Mouse (Mus musculus) right cerebral cortex, postnatal 4 days (tissue): ENCODE results near the gene Hoxb3.

Experiments used
- DNase-seq: peaks from one replicate; pipeline ENCODE4 v3.0.0-alpha.2; 2022

Hoxb3 gene

DNA sequence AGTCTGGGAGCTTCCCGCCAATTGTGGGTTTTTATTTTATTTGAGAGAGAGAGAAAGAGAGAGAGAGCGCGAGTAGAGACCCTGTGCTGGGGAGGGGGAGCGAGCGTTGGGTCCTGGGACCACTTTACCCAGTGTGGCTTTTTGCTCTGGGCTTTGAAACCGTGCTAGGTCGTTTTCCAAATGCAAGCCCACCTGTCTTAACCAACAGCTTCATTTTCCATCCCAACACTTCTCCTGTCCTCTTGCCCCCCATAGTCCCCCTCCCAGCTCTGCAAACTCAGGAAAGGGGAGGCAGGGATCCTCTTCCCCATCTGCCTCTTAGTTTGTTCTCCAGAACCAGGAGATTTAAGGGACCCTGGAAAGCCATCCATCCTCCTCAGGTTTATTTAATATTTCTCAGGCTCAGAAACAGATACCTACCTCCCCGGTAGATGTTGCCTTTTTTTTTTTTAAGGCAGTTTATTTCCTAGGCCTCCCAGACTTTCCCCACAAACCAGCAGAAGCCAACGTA is 31.7 kb downstream of the Hoxb3 start:
- DNase-seq = no peak

DNA sequence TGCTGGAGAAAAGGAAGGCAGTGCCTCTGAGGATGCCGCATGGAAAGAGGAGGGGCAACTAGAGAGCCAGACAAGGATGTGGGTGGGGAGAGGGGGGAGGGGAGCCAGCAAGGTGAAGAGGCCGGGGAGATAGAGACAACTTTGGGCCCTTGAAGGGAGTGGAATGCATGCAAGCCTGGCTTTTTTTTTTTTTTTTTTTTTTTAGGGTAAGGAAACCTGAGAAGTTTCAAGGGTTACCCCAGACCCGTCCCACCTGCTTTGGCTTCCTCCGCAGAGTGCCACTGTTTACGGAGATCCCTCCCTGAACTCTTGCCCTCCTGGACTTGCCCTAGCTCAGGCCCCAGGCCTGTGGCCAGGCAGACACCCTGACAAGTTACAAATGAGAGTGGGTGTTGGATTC is 40.7 kb downstream of the Hoxb3 start:
- no peak for DNase-seq

DNA sequence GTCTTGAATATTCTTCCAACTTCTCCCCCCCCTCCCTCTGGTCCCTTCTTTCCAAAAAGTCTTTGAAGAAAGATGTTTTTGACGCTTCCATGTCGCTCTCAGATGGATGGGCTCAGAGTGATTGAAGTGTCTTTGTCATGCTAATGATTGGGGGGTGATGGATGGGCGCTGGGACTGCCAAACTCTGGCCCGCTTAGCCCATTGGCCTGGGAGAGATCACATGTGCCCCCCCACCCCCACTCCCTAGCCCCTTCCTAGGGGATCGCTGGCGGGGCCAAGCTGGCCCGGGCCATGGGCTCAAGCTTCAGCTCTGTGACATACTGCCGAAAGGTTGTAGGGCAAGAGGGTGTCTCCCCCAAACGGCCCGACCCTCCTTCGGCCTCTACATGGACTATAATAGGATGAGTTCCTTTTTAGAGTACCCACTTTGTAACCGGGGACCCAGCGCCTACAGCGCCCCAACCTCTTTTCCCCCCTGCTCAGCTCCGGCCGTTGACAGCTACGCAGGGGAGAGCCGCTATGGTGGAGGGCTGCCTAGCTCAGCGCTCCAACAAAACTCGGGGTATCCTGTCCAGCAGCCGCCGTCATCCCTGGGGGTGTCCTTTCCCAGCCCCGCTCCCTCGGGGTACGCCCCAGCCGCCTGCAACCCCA is 42.4 kb downstream of the Hoxb3 start, which contains the start of gene Hoxb1:
Gene Hoxb1, plus strand, starts transcription at position 312 of the 651 bp plus-strand sequence.
- no peak for DNase-seq

DNA sequence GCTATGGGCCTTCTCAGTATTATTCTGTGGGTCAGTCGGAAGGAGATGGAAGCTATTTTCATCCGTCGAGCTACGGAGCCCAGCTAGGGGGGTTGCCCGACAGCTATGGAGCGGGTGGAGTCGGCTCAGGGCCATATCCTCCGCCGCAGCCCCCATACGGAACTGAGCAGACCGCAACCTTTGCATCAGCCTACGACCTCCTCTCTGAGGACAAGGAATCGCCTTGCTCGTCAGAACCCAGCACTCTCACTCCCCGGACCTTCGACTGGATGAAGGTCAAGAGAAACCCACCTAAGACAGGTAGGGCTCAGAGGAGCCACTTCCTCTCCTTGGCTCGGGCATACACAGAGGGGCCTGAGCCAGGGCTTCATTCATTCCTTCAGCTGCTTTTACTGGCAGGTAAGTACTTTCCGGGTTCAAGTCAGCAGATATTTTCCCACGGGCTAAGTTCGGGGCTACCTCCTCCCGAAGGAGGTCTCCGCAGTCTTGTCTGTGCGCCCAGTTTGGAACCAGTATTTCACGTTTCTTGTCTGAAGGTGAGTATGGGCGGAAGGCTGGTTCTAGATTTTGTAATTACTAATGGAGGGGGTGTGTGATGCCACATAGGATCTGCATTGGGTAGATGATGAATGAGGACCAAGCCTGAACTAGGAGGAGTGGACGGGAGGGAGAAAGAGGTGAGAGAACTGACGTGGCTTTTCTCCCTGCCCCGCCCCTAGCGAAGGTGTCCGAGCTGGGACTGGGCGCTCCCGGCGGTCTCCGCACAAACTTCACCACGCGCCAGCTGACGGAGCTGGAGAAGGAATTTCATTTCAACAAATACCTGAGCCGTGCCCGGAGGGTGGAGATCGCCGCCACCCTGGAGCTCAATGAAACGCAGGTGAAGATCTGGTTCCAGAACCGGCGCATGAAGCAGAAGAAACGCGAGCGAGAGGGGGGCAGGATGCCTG is 43.2 kb downstream of the Hoxb3 start:
- DNase-seq = no peak

DNA sequence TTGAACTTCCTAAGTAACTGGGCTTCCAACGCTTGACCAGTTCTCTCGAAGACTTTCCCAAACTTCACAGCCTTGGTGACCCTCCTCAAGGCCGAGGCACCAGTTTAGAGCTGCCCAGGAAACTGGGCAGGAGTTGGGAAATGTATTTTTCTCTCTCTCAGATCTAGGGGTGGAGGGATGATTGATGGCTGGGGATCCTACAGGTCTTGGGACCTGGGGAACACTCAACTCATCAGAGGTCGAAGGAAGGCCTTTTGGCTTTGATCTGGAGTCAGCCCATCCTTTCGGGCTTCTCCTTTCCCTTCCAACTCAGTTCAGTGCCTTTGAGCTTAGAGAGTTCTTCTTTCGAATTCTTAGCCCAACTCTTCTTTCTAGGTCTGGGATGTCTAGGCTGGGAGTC is 44.0 kb downstream of the Hoxb3 start:
- no peak for DNase-seq

DNA sequence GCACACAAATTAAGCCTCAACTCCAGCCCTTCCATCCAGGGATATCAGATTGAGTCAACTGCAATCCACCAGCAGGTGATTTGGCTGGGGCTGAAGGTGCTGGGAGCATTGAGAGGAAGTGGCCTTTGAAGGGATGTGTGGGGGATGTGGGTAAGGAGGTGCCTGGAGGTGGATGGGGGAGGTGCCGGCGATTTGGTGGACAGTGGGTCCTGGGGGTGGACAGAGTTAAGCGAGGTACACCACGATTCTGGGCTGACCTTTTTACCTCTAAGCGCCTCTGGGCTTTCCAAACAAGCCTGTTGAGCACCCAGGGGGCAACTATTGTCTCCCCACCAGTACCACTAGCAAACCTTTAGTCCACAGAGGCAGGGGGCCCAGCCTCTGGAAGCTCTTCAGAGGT is 45.6 kb downstream of the Hoxb3 start:
- no peak for DNase-seq

DNA sequence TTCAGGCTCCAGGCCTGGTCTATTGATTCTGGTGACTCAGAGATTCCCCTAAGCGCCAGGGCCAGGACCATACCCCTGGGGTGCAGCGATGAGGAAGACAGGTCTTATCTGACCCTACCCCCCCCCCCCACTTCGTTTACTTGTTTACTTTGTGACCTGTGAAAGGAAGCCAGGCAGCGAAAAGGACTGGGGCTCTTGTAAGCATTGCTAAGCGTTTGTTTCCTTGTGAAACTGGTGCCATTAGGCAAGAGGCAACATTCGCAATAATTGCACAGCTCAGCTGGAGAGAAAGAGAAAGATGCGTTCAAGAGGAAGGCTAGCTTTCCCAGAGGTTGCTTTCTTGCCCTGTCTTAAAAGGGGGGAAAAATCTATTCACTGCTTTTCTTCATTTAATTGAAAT is 46.0 kb downstream of the Hoxb3 start:
- no peak for DNase-seq

DNA sequence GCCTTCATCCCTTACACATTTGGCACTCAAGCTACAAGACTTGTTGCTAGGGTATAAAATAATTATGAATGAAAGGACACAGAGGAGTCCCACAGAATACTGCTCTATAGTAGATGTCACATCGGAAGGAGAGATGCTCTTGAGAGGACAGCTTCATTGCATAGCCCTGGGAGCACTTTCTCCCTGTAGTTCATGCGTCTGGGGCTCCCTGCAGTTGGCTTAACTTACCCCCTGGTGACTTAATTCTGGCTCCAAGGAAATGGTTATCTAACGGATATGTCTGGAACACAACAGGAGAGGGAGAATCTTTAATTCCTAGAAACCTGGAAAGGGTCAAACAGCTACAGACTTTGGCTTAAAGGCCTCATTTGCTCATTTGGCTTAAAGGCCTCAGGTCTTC is 48.6 kb downstream of the Hoxb3 start:
- no peak for DNase-seq

DNA sequence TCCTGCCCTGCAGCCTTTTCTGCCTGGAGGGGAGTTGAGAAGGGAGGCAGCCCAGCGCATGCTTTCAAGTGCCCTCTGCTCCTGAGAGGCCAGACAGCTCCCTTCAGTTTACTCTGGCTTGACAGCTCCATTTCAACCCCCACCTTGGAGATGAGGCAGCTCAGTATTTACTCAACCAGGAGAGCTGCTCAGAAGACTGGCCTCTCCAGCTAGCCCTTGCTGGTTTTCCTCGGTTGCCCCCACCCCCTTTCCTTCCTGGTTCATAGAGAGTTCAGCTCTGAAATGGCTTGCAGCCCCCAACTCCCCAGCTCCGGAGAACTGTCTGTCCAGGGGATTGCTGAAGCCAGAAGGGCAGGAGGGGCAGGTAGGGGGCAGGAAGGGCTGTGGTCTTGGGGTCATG is 49.4 kb downstream of the Hoxb3 start:
- DNase-seq = no peak

DNA sequence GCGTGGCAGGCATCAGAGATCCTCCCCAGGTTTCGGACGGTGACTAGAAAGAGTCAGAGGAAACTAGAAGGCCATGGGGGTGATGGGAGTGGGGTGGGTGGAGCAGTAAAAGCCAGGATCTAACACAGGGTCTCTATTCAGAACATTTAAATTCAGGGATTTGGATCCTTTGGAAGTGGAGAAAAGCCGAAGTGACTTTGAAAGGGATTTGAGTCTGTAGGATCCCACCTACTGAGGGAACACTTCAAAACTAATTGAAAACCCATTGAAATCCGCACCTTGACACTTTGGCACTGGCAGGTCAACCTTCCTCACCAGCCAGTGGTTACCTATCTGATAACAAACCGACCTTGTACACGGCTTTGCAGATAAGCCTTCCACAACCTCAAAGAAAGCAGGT is 51.7 kb downstream of the Hoxb3 start:
- DNase-seq = no peak

DNA sequence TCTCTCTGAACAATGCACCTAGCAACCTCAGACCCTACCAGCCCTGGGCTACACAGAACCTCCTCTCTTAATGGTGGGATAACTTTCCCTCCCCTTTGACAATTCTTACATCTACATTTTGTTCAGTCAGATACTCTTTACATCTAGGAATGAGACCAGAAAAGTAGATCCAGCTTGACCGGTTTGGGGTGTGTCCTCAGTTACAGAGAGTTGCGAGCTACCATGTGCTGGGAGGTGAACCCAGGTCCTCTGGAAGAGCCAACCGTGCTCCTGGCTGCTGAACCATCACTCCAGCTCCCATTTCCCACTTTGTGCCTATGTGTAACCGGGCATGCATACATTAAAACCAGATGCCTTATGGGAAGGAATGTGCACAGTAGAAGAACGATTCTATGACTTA is 60.3 kb downstream of the Hoxb3 start:
- no peak for DNase-seq

DNA sequence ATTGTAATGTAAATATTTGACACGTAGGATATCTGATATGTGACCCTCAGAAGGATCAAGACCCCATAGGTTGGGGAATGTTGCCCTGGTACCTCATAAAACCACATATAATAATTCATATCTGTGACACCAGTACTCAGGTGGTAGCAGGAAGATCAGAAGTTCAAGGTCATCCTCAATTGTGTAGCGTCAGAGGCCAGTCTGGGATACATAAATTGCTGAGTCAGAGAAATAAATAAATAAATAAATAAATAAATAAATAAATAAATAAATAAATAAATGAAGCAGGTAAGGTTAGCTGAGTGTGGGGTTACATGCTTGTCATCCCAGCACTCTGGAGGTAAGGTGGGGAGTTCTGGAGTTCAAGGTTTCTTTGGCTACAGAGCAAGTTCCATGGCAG is 64.5 kb downstream of the Hoxb3 start:
- no peak for DNase-seq

DNA sequence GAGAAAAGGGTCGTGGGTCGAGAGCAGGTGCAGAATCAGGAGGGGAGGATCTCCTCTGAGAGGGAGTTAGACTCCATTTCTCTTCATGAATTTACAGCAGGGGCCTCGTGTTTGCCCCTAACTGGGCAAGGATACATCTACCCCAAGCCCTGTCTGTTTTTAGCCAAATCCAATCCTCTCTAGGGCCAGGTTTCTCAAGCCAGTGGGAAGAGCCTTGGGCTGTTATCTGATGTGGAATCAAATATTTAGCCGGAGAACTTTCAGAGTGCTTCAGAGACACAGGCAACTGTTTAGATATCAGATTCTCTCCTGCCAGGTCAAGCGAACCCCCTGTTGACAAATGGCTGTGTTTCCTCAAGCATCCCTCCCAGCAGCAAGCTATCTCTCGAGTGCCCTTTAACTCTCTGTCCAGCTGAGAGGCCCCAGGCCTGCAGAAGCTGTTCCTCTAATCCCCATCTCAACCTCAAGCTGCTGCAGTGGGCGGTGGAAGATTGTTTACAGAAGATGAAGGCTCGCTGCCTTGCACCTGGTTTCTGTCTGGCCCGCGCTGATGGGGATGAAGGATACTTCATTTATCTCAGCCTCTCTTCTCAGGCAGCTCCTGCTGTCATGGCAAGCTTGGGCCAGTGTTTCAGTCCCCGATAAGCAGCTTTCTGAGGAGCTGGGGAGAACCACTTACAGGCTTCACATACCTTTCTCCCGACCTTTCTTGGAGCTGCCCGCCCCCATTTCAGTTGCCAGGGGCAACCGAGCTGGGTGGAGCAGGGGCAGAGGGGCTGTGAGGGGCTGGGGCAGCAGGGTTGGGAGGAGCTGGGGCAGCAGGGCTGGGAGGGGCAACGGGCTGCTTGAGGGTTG is 73.9 kb downstream of the Hoxb3 start:
- no peak for DNase-seq
